Mouse (Mus musculus) forebrain, embryonic 14.5 days (tissue): ENCODE results near the gene Kdm4b. TPM values are rescaled to one million over a fixed set of nuclear protein-coding genes. Genes with fewer than 3 reads are reported as not detected.

Experiments
- ATAC-seq: fragments of 200-750 bp; cut with Nextera tagmentation; 2 replicates; pipeline ENCODE4 v1.8.0; 2017; ENCODE audit warnings: mild to moderate bottlenecking, moderate library complexity
- DNase-seq: peaks from one replicate; pipeline ENCODE4 v3.0.0-alpha.2; 2015; ENCODE audit warnings: low spot score
- H3K27ac ChIP-seq: fragments of 300-500 bp; sonication (generic); 2 replicates; pipeline ENCODE4 v1.5.1; 2014; ENCODE audit warnings: low read depth, mild to moderate bottlenecking, control low read depth, low read length, moderate library complexity
- H3K27me3 ChIP-seq: fragments of 300-500 bp; sonication (generic); replicated peaks from 2 replicates; pipeline ENCODE4 v1.6.1; 2014; ENCODE audit warnings: low read length, control low read depth, mixed read lengths; ENCODE audit not compliant: control insufficient read depth, insufficient read depth
- H3K36me3 ChIP-seq: fragments of 300-500 bp; sonication (generic); 2 replicates; pipeline ENCODE4 v1.6.1; 2014; ENCODE audit warnings: low read length, control low read depth; ENCODE audit not compliant: control insufficient read depth, insufficient read depth
- H3K4me1 ChIP-seq: fragments of 300-500 bp; sonication (generic); 2 replicates; pipeline ENCODE4 v1.6.1; 2014; ENCODE audit warnings: antibody characterized with exemption, low read length, control low read depth; ENCODE audit not compliant: control insufficient read depth, insufficient read depth
- H3K4me2 ChIP-seq: fragments of 300-500 bp; sonication (generic); 2 replicates; pipeline ENCODE4 v1.6.1; 2014; ENCODE audit warnings: mild to moderate bottlenecking, control low read depth, low read length
- H3K4me3 ChIP-seq: fragments of 300-500 bp; sonication (generic); 2 replicates; pipeline ENCODE4 v1.5.1; 2014; ENCODE audit warnings: low read depth, low read length, control low read depth
- H3K9ac ChIP-seq: fragments of 300-500 bp; sonication (generic); 2 replicates; pipeline ENCODE4 v1.6.1; 2014; ENCODE audit warnings: mild to moderate bottlenecking, low read length, control low read depth, moderate library complexity
- H3K9me3 ChIP-seq: fragments of 300-500 bp; sonication (generic); replicated peaks from 2 replicates; pipeline ENCODE4 v1.6.1; 2016; ENCODE audit warnings: low read length, control low read depth, mixed read lengths; ENCODE audit not compliant: control insufficient read depth
- WGBS: fragments of 180-500 bp; shearing (Covaris S2); extraction: QIAGEN DNeasy Blood & Tissue Kit; methylation state at CpG from one replicate; pipeline ENCODE4 v1.1.7; 2014; 5-methylcytosine and 5-hydroxymethylcytosine counted together
- polyA plus RNA-seq: library from polyadenylated mRNA; unstranded; fragments of >200 nt; fragmentation: Nextera tagmentation; extraction: Ambion mirVana; gene quantifications from 2 replicates; pipeline ENCODE4 v1.2.1, GENCODE M21; 2014

The Kdm4b gene
- polyA plus RNA-seq, 1 experiment from 2014 or later, result 41.7 TPM

DNA sequence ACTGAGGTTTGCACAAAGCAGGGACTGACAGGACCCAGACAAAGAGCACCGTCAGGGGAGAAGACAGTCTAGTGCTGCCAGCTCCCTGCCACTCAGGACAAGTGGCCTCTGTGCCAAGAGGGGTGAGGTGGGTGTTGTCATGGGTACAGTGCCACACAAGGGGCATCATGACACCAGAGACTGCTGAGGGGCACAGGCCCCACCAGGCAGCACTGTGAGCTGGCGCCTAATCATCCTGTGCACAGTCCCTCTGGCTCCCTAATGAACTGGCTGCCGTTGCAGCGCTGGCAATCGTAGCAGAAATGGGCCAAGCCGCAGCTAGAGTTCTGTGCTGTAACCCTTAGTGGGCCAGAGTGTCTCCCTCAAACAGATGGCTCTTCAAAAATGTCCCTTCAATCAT, 54.4 kb downstream of the Kdm4b start:
- no peak overlapping the region for H3K9ac ChIP-seq
- WGBS, result 39% methylated on average over 6 of the region's 6 CpGs
- H3K4me2 ChIP-seq, result no peak overlapping the region
- peaks cover 89% of the 10 kb centered on the region for H3K36me3 ChIP-seq
- H3K27me3 ChIP-seq, result no peaks in the 10 kb centered on the region
- ATAC-seq, result peak; percentile 82
- peak; percentile 73 for DNase-seq
- H3K4me1 ChIP-seq, result peaks cover 2% of the 10 kb centered on the region; the same call in 1 of the 2 replicates
- no peak overlapping the region for H3K4me3 ChIP-seq
- peak overlapping the region; percentile 17; the same call in 1 of the 2 replicates for H3K27ac ChIP-seq
- no peaks in the 10 kb centered on the region for H3K9me3 ChIP-seq

DNA sequence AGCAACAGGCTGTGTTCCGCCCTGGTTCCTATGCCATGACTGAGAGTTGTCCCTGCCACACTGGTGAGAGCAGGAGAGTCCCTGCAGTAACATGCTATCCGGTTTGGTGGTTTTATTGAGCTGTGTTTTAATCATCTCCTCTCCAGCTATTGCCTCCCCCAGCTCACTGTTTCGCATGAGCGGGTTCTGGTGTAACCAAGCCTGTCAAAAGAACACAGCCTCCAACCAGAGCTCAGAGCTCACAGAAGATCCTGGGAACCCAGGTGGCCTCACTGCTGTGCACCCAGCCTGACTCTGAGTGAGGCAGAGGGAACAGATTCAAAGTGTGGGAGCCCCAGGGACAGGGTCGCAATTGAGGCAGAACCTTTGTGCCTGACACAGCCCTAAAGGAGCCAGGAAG, 55.3 kb downstream of the Kdm4b start:
- WGBS, result 81% methylated on average over 5 of the region's 5 CpGs
- H3K27me3 ChIP-seq, result no peaks in the 10 kb centered on the region
- H3K9me3 ChIP-seq, result no peaks in the 10 kb centered on the region
- H3K36me3 ChIP-seq, result peaks cover 89% of the 10 kb centered on the region
- DNase-seq (no peak), ATAC-seq (no peak)
- H3K9ac ChIP-seq, result no peak overlapping the region
- no peak overlapping the region for H3K4me2 ChIP-seq
- peaks cover 2% of the 10 kb centered on the region; the same call in 1 of the 2 replicates for H3K4me1 ChIP-seq
- no peak overlapping the region for H3K27ac ChIP-seq
- H3K4me3 ChIP-seq, result no peak overlapping the region

DNA sequence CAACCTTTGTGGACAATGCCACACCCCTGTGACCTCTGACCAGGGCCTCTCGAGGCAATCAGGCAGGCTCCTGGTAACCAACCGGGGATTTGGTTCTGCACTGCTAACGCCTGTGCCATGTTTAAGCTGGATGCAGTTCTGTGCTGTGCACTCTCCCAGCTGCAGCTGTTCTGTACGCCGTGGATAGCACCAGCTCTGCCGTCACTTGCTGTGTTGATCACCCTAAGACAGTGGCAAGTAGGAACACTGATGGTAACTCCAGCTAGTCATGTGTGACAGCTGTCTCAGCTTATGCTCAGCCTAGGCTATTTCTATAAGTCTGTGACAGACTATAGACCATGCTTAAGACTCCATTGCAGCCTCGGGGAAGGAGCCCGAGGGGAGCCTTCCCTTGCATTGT, 57.1 kb downstream of the Kdm4b start:
- Histone ChIP-seq H3K4me2 (no peak overlapping the region), H3K27me3 (no peaks in the 10 kb centered on the region), H3K9ac (no peak overlapping the region), H3K4me1 (peaks cover 2% of the 10 kb centered on the region; the same call in 1 of the 2 replicates), H3K4me3 (no peak overlapping the region), H3K27ac (no peak overlapping the region), H3K9me3 (no peaks in the 10 kb centered on the region), H3K36me3 (peaks cover 88% of the 10 kb centered on the region)
- no peak for DNase-seq
- ATAC-seq, result no peak
- 60% methylated on average over 8 of the region's 8 CpGs for WGBS

DNA sequence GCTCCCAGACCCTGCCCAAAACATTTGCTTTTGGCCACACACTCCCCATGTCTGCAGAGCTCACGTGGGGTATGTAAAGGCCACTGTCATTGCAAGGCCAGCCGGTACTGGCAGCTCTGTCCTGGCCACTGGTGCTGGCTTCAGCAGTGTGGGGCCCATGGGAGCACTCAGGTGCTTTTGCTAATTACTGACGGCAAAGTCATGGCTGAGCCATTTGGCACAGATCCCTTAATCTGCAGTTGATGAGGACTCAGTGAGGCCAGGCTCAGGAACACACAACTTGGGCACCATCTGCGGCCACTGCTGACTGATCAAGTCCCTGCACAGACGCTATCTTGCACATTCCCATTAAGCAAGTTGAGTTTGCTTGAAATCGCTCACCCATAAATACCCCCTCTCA, 59.0 kb downstream of the Kdm4b start:
- 79% methylated on average over 6 of the region's 6 CpGs for WGBS
- no peak for DNase-seq

DNA sequence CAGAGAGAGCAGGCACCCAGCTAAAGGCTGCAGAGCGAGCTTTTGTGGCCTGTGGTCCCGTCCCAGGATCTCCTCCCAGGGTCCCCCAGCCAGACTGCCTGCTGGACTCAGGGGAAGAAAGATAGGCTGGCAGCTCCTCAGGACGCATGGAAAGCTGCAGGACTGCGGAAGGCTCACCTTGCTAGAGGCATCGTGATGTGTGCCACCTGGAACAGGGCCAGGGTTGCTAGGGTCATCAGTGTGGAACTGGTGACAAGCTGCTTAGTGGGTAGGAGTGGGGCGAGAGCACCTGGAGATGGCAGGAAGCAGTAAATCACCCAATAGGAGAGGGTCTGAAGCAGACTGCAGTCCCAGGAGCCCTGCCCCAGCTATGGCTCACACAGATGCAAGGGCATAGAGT, 61.8 kb downstream of the Kdm4b start:
- H3K27ac ChIP-seq, result no peak overlapping the region
- DNase-seq, result no peak
- no peak for ATAC-seq
- no peak overlapping the region for H3K9ac ChIP-seq
- no peaks in the 10 kb centered on the region for H3K9me3 ChIP-seq
- no peak overlapping the region for H3K4me2 ChIP-seq
- no peaks in the 10 kb centered on the region; the same call in 1 of the 2 replicates for H3K4me1 ChIP-seq
- peaks cover 94% of the 10 kb centered on the region for H3K36me3 ChIP-seq
- H3K4me3 ChIP-seq, result no peak overlapping the region
- no peaks in the 10 kb centered on the region for H3K27me3 ChIP-seq
- WGBS, result 86% methylated on average over 6 of the region's 6 CpGs

More for the DNA sequence above, 59.0 kb downstream of the Kdm4b start:
- no peak overlapping the region for H3K9ac ChIP-seq
- no peaks in the 10 kb centered on the region for H3K27me3 ChIP-seq
- H3K36me3 ChIP-seq, result peaks cover 89% of the 10 kb centered on the region
- no peaks in the 10 kb centered on the region for H3K9me3 ChIP-seq
- H3K4me1 ChIP-seq, result peaks cover 1% of the 10 kb centered on the region; the same call in 1 of the 2 replicates
- no peak for ATAC-seq
- H3K4me2 ChIP-seq, result no peak overlapping the region
- H3K4me3 ChIP-seq, result no peak overlapping the region
- H3K27ac ChIP-seq, result no peak overlapping the region

DNA sequence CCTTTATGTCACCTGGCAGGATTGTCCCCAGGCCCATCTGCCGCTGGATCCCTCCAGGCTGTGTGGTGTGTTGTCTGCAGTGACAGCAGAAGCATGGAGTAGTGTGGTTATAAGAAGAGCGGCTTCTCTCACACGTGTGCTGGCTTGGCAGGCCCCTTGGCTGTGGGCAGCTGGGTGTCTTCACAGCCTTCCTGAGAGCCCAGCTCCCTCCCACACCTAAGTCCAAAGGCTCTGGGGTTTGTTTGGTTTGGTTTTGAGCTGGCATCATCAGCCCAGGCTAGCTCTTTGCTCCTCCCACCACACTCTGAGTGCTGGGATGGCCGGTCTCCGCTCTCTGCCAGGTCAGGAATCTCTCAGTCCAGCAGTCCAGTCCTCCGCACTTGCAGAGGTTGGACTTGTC, 67.4 kb downstream of the Kdm4b start:
- H3K9ac ChIP-seq, result no peak overlapping the region
- DNase-seq (no peak), ATAC-seq (no peak)
- no peaks in the 10 kb centered on the region for H3K27me3 ChIP-seq
- peaks cover 98% of the 10 kb centered on the region for H3K36me3 ChIP-seq
- H3K9me3 ChIP-seq, result no peaks in the 10 kb centered on the region
- no peak overlapping the region for H3K4me3 ChIP-seq
- H3K4me1 ChIP-seq, result no peaks in the 10 kb centered on the region
- 94% methylated on average over 6 of the region's 6 CpGs for WGBS
- no peak overlapping the region for H3K4me2 ChIP-seq
- no peak overlapping the region for H3K27ac ChIP-seq

DNA sequence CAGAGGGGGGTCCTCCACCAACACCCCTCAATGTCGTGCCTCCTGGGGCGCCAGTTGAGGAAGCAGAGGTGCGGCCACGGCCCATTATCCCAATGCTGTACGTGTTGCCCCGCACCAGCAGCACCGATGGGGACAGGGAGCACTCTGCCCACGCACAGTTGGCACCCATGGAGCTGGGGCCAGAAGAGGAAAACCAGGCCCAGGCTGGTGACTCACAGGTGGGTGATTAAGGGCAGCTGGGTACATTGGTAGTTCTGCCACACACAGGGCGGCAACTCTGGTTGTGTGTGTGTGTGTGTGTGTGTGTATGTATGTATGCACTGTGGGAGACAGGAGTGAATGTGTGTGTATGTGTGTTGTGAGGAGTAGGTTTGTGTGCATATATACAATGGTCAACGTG, 68.0 kb downstream of the Kdm4b start:
- no peak for ATAC-seq
- 93% methylated on average over 10 of the region's 10 CpGs for WGBS
- Histone ChIP-seq H3K27me3 (no peaks in the 10 kb centered on the region), H3K9me3 (no peaks in the 10 kb centered on the region), H3K36me3 (peaks cover 98% of the 10 kb centered on the region), H3K4me2 (no peak overlapping the region), H3K4me1 (no peaks in the 10 kb centered on the region), H3K27ac (no peak overlapping the region), H3K9ac (no peak overlapping the region), H3K4me3 (no peak overlapping the region)
- DNase-seq, result no peak

DNA sequence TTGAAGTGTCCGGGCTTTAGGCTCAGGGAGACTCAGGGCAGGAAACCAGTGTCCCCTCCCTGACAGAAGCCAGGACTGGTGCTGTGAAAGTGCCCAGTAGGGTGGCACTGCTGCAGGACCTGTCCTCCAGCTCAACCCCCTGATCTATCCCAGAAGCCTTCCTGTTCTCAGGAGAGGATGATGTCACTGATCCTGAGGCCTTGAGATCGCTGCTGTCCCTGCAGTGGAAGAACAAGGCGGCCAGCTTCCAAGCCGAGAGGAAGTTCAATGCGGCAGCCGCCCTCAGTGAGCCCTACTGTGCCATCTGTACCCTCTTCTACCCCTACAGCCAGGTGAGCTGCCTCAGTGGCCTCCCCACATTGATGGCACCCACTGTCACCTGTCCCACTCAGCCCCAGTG, 70.2 kb downstream of the Kdm4b start:
- Histone ChIP-seq H3K9me3 (no peaks in the 10 kb centered on the region), H3K9ac (no peak overlapping the region), H3K36me3 (peaks cover 98% of the 10 kb centered on the region), H3K4me2 (no peak overlapping the region), H3K27me3 (no peaks in the 10 kb centered on the region), H3K27ac (no peak overlapping the region), H3K4me3 (no peak overlapping the region), H3K4me1 (no peaks in the 10 kb centered on the region)
- no peak for ATAC-seq
- no peak for DNase-seq
- 92% methylated on average over 6 of the region's 6 CpGs for WGBS

DNA sequence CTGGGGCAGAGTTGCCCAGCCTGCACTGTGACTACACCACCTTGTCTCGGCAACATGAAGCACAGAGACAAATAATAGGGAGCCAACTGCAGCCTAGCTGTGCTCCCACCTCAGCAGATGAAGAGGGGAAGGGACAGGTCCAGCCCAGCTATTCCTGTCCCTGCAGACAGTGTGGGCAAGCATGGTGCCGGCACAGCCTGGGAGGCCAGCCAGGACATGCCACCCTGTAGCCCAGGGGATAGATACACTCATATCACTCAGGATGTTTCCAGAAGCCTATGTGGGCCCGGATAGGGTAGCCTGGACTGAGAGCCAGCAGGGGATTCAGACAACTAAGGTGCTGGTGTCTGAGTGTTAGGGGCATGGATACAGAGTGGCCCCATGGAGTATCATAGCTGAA, 74.4 kb downstream of the Kdm4b start:
- WGBS, result 88% methylated on average over 3 of the region's 3 CpGs
- H3K4me3 ChIP-seq, result no peak overlapping the region
- no peak overlapping the region for H3K4me2 ChIP-seq
- H3K9ac ChIP-seq, result no peak overlapping the region
- no peaks in the 10 kb centered on the region for H3K9me3 ChIP-seq
- DNase-seq (no peak), ATAC-seq (no peak)
- no peak overlapping the region for H3K27ac ChIP-seq
- no peaks in the 10 kb centered on the region for H3K4me1 ChIP-seq
- peaks cover 94% of the 10 kb centered on the region for H3K36me3 ChIP-seq
- H3K27me3 ChIP-seq, result no peaks in the 10 kb centered on the region
